Mouse (Mus musculus) cerebellum, adult 9-10 months (tissue): Measurements from ENCODE around the gene Trib2.
A peak's percentile ranks its signal among the peaks of the same experiment; 100 is the strongest.

ENCODE experiments used
- DNase-seq: peaks from one replicate; pipeline ENCODE4 v3.0.0; 2022

Gene Trib2

DNA sequence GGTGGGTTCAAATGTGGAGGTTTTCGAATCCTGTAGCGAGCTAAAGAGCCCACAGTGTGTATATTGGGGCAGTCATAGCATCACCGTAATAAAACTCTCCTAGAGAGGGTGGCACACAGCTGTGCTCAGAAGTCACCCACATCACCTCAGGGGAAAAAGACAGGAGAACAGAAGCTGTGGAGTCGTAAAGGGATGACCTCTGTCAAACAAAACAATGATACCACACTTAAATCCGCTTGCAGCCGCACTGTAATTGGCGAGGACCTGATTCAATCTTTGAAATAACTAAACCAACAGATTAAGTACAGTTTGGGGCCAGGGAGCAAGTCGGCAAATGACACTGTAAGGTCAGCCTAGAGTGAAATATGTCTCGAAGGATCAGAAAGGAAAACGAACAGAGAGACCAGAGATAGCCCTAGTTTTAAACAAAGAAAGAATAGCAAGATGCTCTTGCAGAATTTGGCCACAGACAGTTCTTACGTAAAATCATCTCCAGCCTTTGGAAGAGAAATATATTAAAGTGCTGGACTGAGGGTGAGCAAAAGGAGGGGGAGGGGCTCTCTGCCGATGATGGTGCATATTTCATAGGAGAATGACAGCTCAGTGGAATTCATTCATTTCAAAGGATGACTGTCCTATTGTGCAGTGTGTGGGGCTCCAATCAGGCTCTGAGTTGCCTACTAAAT, 3.4 kb downstream of the Trib2 start:
- no peak for DNase-seq

DNA sequence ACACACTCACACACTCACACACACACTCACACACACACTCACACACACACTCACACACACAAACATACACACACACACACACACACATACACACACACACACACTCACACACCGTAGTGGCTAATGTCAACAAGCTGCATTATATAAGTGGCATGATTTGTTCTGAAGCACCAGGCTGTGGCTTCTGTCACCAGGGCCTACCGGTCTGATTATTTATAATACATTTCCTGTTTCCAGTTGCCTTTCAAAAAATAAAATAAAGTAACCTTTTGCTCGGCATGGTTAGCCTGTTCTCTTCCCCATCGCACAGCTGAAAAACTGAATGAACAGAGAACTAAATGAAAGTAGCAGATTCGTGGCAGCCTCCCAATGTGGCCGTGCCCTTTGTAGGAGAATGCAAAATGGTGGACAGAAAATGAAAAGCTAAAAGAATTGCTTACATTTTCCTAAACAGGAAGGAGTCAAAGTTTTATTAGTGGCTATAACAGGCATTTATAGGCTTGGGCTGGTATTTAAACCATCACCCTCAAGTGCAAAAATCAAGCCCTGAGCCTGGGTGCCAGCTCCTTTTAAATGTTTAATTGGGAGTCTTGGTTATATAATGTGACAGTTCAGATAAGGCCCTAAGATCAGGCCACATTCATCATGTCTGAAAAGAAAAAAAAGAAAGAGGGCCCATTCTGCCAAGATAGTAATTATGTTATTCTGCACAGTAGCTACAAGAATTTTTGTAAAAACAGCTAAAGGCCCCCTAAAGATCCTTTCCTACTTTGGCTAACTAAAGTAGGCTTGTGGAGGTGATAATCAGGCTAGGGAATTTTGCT, 4.4 kb downstream of the Trib2 start:
- DNase-seq, result no peak

DNA sequence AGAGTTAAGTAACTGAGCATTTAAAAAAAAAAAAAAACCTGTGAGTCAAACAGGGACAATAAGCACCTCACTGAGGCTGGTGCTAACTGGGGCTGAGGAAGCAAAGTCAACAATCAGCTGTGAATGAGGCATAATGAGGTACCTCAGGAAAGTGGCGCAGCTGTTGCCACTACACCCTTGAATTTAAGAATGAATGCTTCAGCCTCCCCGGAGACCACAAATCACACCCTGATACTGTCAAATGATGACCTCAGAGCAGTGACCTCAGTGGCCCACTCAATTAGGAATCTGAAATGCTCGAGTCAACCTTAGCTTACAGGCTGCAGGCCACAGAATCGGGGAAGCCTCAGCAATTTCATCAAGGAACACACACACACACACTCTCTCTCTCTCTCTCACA, 5.0 kb downstream of the Trib2 start:
- DNase-seq, result no peak

DNA sequence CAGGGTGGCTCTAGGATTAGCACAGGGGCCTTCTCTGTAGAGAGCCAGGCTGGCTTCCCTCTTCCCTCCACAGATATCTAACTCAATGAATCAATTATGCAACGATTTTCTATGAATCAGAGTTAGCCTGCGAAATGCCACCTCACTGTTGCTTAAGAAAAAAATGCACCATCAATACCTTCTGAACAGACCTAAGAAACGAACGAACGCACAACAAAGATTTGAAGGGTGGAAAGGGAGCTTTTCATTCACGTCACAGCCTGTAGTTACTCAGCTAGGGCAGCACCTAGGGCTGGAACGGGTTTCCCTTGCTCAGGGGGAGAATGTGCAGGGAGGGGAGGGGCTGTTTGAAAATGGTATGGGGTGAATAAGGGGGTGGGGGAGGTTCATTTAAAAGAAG, 5.8 kb downstream of the Trib2 start:
- DNase-seq, result no peak

DNA sequence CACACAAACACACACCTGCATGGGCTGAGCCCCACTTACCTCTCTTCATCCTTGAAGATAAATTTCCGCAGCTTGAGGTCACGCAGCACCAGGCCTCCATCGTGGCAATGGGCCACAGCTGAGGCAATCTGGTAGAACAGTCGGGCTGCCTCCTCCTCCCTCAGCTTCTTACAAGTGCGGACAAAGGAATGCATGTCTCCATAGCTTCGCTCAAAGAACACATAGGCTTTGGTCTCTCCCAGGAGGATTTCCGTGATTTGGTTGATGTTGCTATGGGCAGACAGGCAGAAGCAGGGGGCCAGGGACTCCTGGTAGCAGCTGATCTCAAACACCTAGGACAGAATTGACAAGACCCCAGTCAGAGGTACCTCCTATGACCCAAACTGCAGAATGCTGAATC, 7.1 kb downstream of the Trib2 start:
- no peak for DNase-seq

DNA sequence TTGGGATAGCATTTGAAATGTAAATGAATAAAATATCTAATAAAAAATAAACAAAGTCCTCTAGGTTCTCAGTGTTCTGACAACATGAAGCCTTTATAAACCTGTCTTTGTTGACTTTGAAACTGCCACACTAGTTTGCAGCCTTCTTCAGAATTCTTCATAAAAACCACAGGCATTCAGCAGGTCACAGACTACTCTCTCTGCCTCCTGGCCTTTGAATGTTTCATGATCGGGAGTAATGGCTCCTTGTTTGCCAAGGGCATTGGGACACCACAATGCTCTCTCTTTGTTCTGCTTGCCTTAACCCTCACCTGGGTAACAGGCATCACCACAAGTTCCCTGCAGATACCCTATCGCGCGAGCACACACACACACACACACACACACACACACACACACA, 7.5 kb downstream of the Trib2 start:
- DNase-seq, result no peak

DNA sequence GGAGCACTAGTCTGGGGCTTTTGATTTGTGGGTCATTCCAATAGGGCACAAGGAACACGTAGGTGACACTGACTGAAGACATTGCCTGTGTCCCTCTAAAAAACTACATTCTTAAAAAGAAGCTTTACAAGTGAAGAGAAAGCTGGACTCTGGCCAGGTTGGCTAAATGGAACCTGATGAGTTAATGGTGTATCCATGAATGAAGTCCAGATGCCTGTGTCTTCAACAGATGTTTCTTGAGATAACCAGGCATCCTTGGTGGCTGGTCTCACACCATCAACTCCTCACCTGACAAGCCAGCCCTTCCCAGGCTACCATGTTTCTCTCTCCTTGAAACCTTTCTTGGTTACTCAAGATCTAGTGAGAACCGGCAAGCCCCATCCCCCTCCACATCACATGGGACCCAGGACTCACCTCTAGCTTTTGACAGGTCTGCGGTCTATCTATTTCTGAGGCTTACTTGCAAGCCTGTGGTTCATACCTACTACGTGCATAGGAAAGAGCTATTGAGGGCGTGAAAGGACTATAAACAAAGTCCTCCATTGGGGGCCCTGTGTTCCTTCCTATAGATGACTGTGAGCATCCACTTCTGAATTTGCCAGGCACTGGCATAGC, 8.4 kb downstream of the Trib2 start:
- no peak for DNase-seq

DNA sequence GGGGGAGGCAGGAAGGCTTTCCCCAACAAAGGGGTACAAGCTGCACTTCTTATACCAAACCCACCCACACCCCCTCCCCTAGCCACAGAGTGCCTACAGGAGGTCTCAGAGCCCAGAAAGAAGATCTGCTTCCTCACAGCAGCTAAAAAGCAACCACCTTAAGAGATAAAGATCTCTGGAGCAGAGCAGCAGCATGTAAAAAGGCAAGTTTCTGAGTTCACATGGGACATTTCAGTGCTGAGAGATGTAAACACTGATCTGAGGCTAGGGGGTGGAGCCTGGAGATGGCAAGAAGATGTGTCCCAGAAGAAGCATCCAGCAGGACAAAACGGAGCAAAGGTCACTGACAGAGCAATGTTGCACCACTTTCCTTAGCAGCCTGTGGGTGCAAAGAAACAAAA, 11.8 kb downstream of the Trib2 start:
- no peak for DNase-seq

DNA sequence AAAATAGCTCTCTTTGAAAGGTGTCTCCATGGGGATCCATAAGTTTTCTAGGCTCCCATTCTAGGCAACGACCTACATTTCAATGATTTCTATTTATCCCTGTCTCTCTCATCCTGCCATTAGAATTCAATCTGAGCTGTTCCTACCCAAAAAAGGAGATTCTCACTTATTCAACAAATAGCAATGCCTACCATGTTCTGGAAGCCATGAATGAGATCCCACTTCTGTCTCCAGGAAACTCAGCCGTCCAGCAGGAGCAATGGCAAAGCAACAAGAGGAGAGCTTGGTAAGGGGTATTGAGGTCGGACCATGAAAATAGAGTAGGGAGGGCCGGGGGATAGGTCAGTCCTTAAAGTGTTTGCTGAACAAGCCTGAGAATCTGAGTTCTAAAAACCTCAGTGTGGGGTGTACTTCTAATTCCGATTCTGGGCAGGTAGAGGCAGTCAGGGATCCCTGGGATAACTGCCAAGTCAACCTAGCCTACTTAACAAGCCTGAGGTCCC, 12.7 kb downstream of the Trib2 start:
- no peak for DNase-seq

DNA sequence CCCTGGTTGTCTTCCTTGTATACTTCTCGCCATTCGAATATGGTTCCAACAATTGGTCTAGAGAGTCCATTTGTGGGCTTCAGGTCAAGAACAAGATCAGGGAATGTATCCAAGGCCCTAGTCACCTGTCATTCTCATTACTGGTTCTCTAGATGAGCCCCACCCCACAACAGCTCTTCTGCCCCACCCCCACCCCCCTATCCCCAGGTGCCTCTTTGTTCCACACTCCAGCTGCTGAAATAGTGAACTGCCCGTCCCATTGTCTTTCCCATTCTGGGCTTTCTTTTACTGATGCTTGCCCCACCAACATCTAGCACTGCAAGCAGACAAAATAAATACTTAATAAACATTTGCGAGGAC, 15.2 kb downstream of the Trib2 start:
- DNase-seq, result no peak

DNA sequence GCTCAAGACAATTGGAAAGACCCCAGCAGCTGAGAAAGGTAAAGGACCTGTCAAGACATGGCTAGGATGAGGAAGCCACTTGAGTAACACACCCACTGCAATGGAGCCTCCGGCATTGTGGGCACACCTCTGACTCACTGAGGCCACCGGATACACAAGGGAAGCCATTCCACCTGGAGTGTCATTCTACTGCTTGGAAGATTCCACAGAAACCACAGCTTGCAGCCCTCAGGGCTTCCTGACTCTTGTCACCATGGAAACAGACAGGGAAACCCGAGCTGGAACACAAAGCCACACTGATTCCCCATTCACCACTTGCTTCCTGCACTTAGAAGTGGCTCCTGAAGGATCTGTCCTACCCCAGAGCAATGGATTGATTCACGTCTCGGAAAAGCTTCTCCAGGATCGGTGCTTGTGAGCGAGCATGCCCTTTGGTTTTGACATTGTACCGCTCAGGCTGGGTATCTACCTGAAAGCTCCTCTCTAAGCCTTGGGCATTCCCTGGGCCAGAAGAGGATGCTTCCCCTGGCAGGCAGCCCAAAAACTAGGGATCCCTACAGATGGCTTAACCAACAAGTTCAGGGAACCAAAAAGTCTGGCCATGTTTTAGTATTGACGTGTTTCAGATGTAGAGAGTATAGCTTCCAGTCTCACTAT, 15.7 kb downstream of the Trib2 start:
- no peak for DNase-seq

DNA sequence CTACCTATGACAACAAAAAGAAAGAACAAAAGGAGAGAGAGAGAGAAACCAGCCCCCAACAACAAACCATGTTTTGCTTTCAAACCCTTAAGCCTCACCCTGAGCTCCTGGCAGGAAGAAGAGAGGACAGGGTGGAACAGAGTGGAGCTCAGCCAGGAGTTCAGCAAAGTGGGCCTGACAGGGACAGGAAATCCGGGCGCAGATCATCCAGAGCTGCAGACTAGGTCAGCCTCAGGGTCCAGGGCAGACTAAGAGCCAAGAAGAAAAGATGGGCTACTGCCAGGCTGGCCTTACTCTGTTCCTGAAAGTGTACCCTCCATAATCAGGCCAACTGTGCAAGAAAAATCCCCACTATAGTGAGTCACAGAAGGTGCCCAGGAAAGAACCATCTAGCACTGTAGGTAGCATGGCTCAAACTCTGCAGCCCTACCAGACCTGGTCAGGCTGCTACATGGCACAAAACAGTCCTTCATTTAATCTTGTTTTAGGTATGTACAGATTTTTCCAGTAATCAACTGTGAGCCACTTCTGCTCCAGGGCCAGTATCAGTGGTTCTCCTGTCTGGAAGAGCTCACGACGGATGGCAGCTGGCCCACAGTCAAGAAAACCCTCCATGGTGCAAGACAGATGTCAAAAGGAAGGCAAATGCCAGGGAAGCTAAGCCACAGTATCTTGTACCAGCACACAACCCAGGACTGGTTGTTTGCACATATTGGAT, 16.4 kb downstream of the Trib2 start:
- no peak for DNase-seq

DNA sequence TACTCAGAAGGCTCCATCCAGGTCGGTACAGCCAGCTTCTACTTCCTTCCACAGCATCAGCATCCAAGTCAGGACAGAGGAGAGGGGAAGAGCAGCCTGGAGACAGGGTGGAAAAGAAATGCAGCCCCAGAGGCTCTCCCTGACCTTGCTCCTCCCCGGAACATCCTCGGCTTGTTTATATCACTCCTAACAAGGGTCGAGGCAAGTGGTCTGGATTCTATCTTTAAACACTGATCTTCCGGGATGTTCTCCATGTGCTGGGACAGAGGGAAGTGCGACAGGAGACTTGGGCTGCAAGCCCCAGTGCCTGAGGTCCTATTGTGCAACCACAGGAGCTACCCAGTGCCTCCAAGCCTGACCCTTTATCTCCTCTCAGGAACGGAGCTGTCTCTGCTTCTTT, 18.7 kb downstream of the Trib2 start:
- no peak for DNase-seq

DNA sequence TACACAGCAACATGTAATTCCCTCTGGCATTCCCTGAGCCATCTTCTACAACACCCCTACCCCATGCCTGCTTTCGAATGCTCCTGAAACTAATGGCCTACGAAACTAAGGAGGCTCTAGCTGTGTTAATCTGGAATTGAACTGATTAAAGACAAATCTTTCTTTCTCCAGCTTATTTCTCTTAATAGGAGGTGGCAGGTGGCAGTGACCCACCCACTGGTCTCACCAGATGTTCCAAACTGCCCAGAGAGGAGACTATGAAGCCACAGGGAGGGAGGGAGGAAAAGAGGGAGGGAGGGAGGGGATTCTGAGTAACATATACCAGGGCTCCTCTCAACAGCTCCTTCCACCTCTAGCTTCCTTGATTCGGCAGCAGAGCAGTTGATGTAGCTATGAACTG, 20.8 kb downstream of the Trib2 start:
- DNase-seq, result no peak

DNA sequence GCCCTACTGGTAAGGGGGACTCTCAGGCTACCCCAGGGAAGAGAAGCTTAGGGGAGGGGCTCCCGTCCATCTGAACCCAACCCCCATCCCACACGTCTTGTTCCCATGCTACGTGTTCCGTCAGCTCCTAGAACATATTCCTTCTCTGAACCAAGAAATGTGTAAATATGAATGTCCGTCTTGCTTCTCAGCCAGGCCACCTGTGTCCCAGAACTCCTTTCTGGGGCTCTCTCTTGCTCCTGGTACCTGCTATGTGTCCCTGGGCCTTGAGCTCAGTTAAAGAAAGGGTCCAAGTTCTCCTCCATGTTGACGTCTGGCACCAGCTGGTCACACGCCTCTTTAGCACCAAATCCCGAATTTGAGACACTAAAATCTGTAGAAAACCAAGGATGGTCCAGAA, 23.4 kb downstream of the Trib2 start:
- no peak for DNase-seq

DNA sequence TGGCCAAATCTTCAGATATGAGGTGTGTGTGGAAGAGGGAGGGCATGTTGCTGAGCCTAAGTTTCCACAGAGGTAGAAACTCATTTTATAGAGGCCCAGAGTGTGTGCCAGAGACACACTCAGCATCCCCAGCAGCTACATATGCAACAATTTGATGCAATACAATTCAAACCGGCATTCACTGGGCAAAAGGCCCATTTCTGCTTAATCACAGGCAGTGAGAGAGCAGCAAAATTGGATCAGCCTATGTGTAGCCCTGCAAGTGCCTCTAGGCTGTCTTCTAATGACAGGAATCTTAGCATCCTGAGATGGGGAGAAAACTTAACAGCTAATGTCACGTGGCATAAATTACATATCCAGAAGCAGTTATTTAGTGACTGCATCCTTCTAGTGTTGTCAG, 26.5 kb downstream of the Trib2 start:
- DNase-seq, result no peak

DNA sequence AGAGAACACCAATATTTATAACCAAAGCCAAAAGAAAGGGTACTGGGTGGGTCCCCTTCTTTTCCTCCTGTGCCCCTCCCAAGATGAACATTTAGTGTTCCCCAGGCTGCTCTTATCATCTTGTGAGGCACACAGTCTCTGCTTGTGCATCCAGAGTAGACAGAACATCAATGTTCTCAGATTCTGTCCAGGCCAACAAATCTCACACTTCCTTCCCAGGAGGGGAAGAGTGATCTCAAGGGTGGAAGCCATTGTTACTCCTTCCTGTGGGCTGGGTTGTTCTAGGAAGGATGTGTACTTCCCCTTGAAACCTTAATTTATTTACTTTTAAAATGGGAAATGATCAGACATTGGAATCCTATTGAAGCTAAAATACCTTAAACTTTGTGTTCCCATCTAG, 39.7 kb downstream of the Trib2 start:
- DNase-seq, result no peak

DNA sequence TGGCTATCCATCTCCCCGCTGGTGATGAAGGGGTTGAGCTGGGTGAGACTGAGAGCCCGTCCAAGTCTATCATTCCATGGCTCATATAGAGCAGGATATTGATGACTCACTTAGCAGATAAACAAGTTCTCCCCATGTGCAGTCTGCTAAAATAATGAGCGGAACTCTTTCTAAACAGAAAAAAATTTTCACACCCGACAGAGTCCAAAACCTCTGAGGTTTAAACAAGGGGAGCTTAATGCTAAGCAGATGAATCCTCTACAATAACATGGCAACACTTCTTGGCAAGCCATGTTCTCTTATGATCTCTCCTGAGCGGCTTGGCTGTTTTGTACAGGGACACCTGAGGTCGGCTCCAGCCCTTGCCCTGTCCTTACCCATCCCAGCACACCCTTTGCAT, 45.0 kb downstream of the Trib2 start:
- no peak for DNase-seq

DNA sequence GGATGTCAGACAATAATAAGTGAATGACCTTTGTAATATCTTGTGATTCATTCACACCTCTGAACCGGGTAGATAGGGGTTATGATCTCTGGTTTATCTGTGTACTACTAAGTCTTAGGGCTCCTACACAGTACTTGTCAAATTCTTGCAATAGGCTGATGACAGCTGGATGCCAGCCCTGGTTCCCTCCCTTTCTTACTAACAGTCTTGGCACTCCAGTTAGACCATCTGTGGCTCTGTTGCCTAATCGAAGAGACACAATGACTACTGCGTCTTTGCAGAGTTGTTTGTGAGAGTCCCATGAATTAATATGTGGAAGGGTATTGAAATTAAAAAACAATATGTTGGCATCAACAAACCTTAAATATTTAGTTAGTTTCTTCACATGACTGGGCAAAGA, 48.2 kb downstream of the Trib2 start:
- DNase-seq, result no peak

DNA sequence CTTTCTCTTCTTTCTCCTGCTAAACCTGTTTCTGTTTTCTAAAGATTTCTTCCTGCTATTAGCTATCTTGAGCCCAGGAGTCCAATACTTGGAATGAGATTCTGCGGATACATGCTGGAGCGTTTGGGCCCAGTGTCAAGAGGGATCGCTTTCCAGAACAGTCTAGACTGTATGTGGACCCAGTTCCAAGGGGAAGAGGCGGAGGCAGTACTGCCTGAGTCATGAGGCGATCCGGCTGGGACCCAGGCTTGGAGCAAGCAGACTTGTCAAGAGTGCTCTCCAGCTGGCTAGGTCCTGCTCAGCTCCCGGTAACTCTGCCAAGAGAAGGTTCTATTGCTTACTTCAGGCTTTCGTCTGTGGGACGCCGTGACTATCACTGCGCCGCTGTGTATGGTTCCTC, 50.7 kb downstream of the Trib2 start:
- peak; percentile 2 for DNase-seq

DNA sequence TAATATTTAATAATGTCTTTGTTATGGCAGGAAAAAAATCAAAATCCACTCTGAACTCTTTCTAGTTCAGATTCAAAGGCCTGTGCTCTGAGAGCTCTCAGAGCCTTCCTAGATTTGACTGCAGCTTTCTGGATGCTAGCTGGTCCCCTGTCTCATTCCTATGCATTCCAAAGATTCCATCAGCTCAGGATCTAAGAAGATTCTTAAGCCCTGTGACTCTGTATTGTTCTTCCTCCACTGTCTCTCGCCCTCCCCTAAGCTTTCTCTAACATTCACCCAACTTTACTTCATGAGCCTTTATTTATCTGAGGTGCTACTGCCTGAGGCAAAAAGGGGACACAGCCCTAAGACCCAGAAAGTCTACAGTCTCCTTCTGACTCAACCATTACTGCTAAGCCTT, 51.5 kb downstream of the Trib2 start:
- DNase-seq, result no peak

DNA sequence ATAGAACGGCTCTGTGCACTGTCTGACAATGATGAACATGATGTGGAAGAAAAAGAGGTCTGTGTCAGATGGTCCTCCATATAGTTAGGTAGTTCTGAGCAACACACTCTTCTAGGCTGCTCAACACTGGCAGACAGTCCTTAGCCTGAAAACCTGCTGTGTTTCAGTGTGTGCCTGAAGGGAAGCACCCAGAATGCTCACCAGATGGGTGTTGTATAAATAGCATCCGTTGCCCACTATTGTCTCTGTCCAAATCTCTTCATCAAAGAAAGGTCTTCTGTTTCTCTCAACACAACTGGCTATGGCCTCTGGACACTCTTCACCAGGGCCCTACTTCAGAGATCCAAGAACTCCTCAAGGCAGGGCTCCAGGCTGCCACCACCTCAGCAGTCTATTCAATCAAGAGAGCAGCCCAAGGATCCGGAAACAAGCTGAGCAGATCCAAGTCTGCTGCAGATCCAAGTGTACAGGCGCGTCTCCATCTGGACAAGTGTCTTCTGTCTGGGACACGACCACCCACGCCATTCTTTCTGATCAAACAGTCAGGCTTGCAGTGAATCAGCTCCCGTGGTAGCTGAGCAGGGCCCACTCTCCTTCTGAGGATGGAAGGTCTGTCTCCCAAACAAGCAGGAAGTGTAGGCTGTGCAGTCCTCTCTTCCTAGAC, 55.1 kb downstream of the Trib2 start:
- DNase-seq, result no peak
